Mouse (Mus musculus) G1E (cell line): ENCODE data around the gene Impdh2.

ENCODE experiments used
- CTCF ChIP-seq: IDR thresholded peaks from 2 replicates; pipeline ENCODE4 v1.5.1; 2012; ENCODE audit warnings: low read depth, low read length, inconsistent platforms, mixed read lengths
- GATA2 ChIP-seq: IDR thresholded peaks from 2 replicates; pipeline ENCODE4 v1.6.1; 2012; ENCODE audit warnings: low read depth, low read length, inconsistent platforms, borderline replicate concordance
- POLR2AphosphoS5 ChIP-seq: IDR thresholded peaks from 2 replicates; pipeline ENCODE4 v1.6.1; 2012; ENCODE audit warnings: low read depth, low read length, inconsistent platforms; ENCODE audit not compliant: insufficient replicate concordance
- TAL1 ChIP-seq: conservative IDR thresholded peaks from 2 replicates; pipeline ENCODE4 v1.6.1; 2012; ENCODE audit warnings: low read depth, low read length, inconsistent platforms, mixed read lengths

- no peak for TF ChIP-seq CTCF
- TF ChIP-seq TAL1 = no peak
- no peak for TF ChIP-seq POLR2AphosphoS5
- TF ChIP-seq GATA2 = no peak
Observed at GRCm38 (mm10) chr9:108563671-108564070, 3.6 kb downstream of the Impdh2 start.
